Mouse (Mus musculus) heart, postnatal 0 days (tissue): ENCODE measurements around the gene Slc25a21.

ENCODE experiments used
- CTCF ChIP-seq: IDR thresholded peaks from 2 replicates; pipeline ENCODE4 v1.5.1; 2016; ENCODE audit warnings: antibody characterized with exemption, control low read depth, low read depth
- EP300 ChIP-seq: IDR thresholded peaks from 2 replicates; pipeline ENCODE4 v1.6.1; 2016; ENCODE audit warnings: antibody characterized with exemption, low read depth

GRCm38 (mm10) chr12:57093107-57093506 lies 104.2 kb downstream of the Slc25a21 start:
- TF ChIP-seq CTCF: no peak
- no peak for TF ChIP-seq EP300
